Mouse (Mus musculus): Measurements from ENCODE around the gene Ccdc28b.

DNA sequence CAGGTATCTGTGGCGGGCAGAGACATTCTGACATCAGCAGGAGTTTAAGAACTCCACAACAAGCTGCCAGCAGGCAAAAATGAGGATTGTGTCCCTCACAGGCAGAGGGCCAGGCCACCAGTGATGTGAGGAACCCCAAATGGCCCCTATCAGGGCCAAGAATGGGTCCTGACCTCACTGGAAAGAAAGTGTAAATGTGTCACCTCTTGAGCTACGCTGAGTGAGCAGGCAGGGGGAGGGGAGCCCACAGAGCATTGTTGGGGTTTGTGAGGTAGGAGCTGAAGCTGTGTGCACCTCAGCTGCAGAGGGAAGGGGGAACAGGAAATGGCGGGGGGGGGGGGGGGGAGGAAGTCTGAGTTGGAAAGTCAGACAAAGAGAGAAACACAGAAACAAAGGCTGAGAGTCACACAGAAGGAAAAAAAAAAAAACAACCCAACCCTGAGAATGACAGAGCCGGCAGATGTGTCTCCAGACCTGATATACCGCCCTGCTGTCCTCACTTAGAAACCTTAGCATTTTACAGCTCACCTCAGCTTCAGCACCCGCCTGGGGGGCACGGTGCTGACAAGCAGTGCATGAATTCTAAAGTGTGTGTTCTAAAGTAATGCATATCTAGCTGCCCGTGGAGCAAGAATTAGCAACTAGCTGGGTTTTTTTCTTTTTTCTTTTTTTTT, 48.4 kb downstream of the Ccdc28b start:
- TF ChIP-seq CTCF (IDR thresholded peaks at IDR 0.05; ENCODE audit: control insufficient read depth, insufficient read depth, insufficient read length), result no peak
- TF ChIP-seq MAX (IDR thresholded peaks at IDR 0.05), result no peak
- TF ChIP-seq MYOG (IDR thresholded peaks at IDR 0.05; ENCODE audit: control insufficient read depth, extremely low read depth, insufficient read length), result no peak
- TF ChIP-seq FOSL1 (IDR thresholded peaks at IDR 0.05; ENCODE audit: insufficient read depth, low read length, poor library complexity, severe bottlenecking), result no peak
- no peak for TF ChIP-seq CEBPB (IDR thresholded peaks at IDR 0.05; ENCODE audit: low read depth)
